Mouse (Mus musculus) embryonic facial prominence, embryonic 13.5 days (tissue): ENCODE measurements around the gene Rabl6. TPM values are rescaled to one million over a fixed set of nuclear protein-coding genes. Genes with fewer than 3 reads are reported as not detected.
"Not testable (repeated sequence)": the region's sequence is repeated elsewhere in the genome, so short reads cannot be mapped to it uniquely, and the experiment has no call there.

Experiments used
- ATAC-seq: fragments of 200-750 bp; cut with Nextera tagmentation; 2 replicates; pipeline ENCODE4 v1.8.0; 2017; ENCODE audit warnings: low read depth; ENCODE audit not compliant: insufficient number of reproducible peaks, insufficient read depth, low FRiP score, low TSS enrichment
- H3K27ac ChIP-seq: fragments of 300-500 bp; sonication (generic); 2 replicates; pipeline ENCODE4 v1.5.1; 2015; ENCODE audit warnings: moderate library complexity, mild to moderate bottlenecking, inconsistent platforms
- H3K27me3 ChIP-seq: fragments of 300-500 bp; sonication (generic); 2 replicates; pipeline ENCODE4 v1.6.1; 2015; ENCODE audit warnings: mild to moderate bottlenecking, inconsistent platforms
- H3K36me3 ChIP-seq: fragments of 300-500 bp; sonication (generic); 2 replicates; pipeline ENCODE4 v1.6.1; 2015; ENCODE audit warnings: mild to moderate bottlenecking, inconsistent platforms
- H3K4me1 ChIP-seq: fragments of 300-500 bp; sonication (generic); 2 replicates; pipeline ENCODE4 v1.6.1; 2015; ENCODE audit warnings: inconsistent platforms
- H3K4me2 ChIP-seq: fragments of 300-500 bp; sonication (generic); 2 replicates; pipeline ENCODE4 v1.6.1; 2015; ENCODE audit warnings: moderate library complexity, mild to moderate bottlenecking, inconsistent platforms
- H3K4me3 ChIP-seq: fragments of 300-500 bp; sonication (generic); 2 replicates; pipeline ENCODE4 v1.5.1; 2015; ENCODE audit warnings: mild to moderate bottlenecking, inconsistent platforms
- H3K9ac ChIP-seq: fragments of 300-500 bp; sonication (generic); 2 replicates; pipeline ENCODE4 v1.6.1; 2015; ENCODE audit warnings: mild to moderate bottlenecking, inconsistent platforms
- H3K9me3 ChIP-seq: fragments of 300-500 bp; sonication (generic); 2 replicates; pipeline ENCODE4 v1.6.1; 2016; ENCODE audit warnings: inconsistent platforms
- WGBS: fragments of 180-500 bp; shearing (Covaris S2); methylation state at CpG from one replicate; pipeline ENCODE4 v1.1.7; 2015; ENCODE audit warnings: mixed read lengths; 5-methylcytosine and 5-hydroxymethylcytosine counted together
- polyA plus RNA-seq: library from polyadenylated mRNA; unstranded; fragments of >200 nt; fragmentation: Nextera tagmentation; extraction: Ambion mirVana; gene quantifications from 2 replicates; pipeline ENCODE4 v1.2.1, GENCODE M21; 2015

Gene Rabl6
- polyA plus RNA-seq, 1 experiment from 2014 or later = 81.9 TPM

- H3K27me3 ChIP-seq, H3K9ac ChIP-seq, H3K36me3 ChIP-seq, H3K9me3 ChIP-seq, H3K4me3 ChIP-seq, H3K27ac ChIP-seq, ATAC-seq, H3K4me2 ChIP-seq: not testable (repeated sequence)
- 42% methylated on average over 2 of the region's 2 CpGs for WGBS
- H3K4me1 ChIP-seq = peaks cover 22% of the 10 kb centered on the region
Observed at GRCm38 (mm10) chr2:25555479-25555878, 52.8 kb downstream of the Rabl6 start.

- ATAC-seq, H3K4me1 ChIP-seq, H3K4me2 ChIP-seq, H3K36me3 ChIP-seq, H3K27ac ChIP-seq, H3K4me3 ChIP-seq, H3K27me3 ChIP-seq, H3K9me3 ChIP-seq, H3K9ac ChIP-seq: not testable (repeated sequence)
- 80% methylated on average over 4 of the region's 4 CpGs for WGBS
Observed at GRCm38 (mm10) chr2:25553171-25553786, 55.0 kb downstream of the Rabl6 start.

GRCm38 (mm10) chr2:25551186-25551585, 57.1 kb downstream of the Rabl6 start:
- Histone ChIP-seq H3K4me3 (no peak overlapping the region), H3K36me3 (no peaks in the 10 kb centered on the region), H3K27me3 (no peaks in the 10 kb centered on the region), H3K27ac (no peak overlapping the region), H3K9me3 (no peaks in the 10 kb centered on the region), H3K9ac (no peak overlapping the region), H3K4me2 (no peak overlapping the region), H3K4me1 (no peaks in the 10 kb centered on the region; the same call in 1 of the 2 replicates)
- 34% methylated on average over 5 of the region's 5 CpGs for WGBS
- no peak for ATAC-seq

- 64% methylated on average over 9 of the region's 9 CpGs for WGBS
- H3K9ac ChIP-seq = no peak overlapping the region
- no peak overlapping the region for H3K27ac ChIP-seq
Observed at GRCm38 (mm10) chr2:25549021-25549991, 59.0 kb downstream of the Rabl6 start.

GRCm38 (mm10) chr2:25546811-25547491, 61.4 kb downstream of the Rabl6 start, which contains the start of gene Traf2:
Traf2 (minus strand) TSS chr2:25546940.
- Histone ChIP-seq H3K27ac (peak within 1 kb of the TSS; percentile 72), H3K9me3 (no peaks in the 10 kb centered on the region), H3K27me3 (no peaks in the 10 kb centered on the region), H3K4me2 (peak within 1 kb of the TSS; percentile 77), H3K4me3 (peak within 1 kb of the TSS; percentile 73), H3K9ac (peak within 1 kb of the TSS; percentile 83), H3K36me3 (no peaks in the 10 kb centered on the region), H3K4me1 (peaks cover 9% of the 10 kb centered on the region)
- peak; percentile 99 for ATAC-seq
- WGBS = 3% methylated on average over 48 of the region's 48 CpGs

More at GRCm38 (mm10) chr2:25549021-25549991, 59.0 kb downstream of the Rabl6 start:
- H3K4me3 ChIP-seq = no peak overlapping the region
- H3K9me3 ChIP-seq = no peaks in the 10 kb centered on the region
- no peaks in the 10 kb centered on the region for H3K36me3 ChIP-seq
- no peak overlapping the region for H3K4me2 ChIP-seq
- peaks cover 9% of the 10 kb centered on the region for H3K4me1 ChIP-seq
- no peaks in the 10 kb centered on the region for H3K27me3 ChIP-seq
- ATAC-seq = no peak

GRCm38 (mm10) chr2:25545996-25546810, 62.1 kb downstream of the Rabl6 start:
- Histone ChIP-seq H3K9ac (peak overlapping the region; percentile 83), H3K4me2 (peak overlapping the region; percentile 77), H3K4me1 (peaks cover 9% of the 10 kb centered on the region), H3K36me3 (no peaks in the 10 kb centered on the region), H3K27ac (peak overlapping the region; percentile 72; the same call in 1 of the 2 replicates), H3K4me3 (peak overlapping the region; percentile 73), H3K9me3 (no peaks in the 10 kb centered on the region), H3K27me3 (no peaks in the 10 kb centered on the region)
- 7% methylated on average over 42 of the region's 43 CpGs for WGBS
- peak; percentile 68 for ATAC-seq

- Histone ChIP-seq H3K27me3 (no peaks in the 10 kb centered on the region), H3K27ac (no peak overlapping the region), H3K9ac (no peak overlapping the region), H3K9me3 (no peaks in the 10 kb centered on the region), H3K4me1 (peaks cover 9% of the 10 kb centered on the region), H3K4me3 (no peak overlapping the region), H3K36me3 (peaks cover 20% of the 10 kb centered on the region), H3K4me2 (no peak overlapping the region)
- ATAC-seq = no peak
- WGBS = 80% methylated on average over 10 of the region's 10 CpGs
Observed at GRCm38 (mm10) chr2:25541644-25542367, 66.5 kb downstream of the Rabl6 start.

- no peak for ATAC-seq
- no peak overlapping the region for H3K27ac ChIP-seq
- H3K9me3 ChIP-seq = no peaks in the 10 kb centered on the region
- no peak overlapping the region for H3K4me2 ChIP-seq
- H3K4me1 ChIP-seq = peaks cover 3% of the 10 kb centered on the region; the same call in 1 of the 2 replicates
- no peaks in the 10 kb centered on the region for H3K27me3 ChIP-seq
- H3K9ac ChIP-seq = no peak overlapping the region
- WGBS = 96% methylated on average over 4 of the region's 4 CpGs
- H3K4me3 ChIP-seq = no peak overlapping the region
- peaks cover 33% of the 10 kb centered on the region for H3K36me3 ChIP-seq
Observed at GRCm38 (mm10) chr2:25540541-25540948, 67.8 kb downstream of the Rabl6 start.

- WGBS = 95% methylated on average over 8 of the region's 8 CpGs
- H3K9me3 ChIP-seq = no peaks in the 10 kb centered on the region
- no peak overlapping the region for H3K27ac ChIP-seq
- ATAC-seq = no peak
- H3K4me3 ChIP-seq = no peak overlapping the region
- no peaks in the 10 kb centered on the region for H3K27me3 ChIP-seq
- no peaks in the 10 kb centered on the region for H3K4me1 ChIP-seq
- H3K36me3 ChIP-seq = peaks cover 64% of the 10 kb centered on the region
- H3K9ac ChIP-seq = no peak overlapping the region
- no peak overlapping the region for H3K4me2 ChIP-seq
Observed at GRCm38 (mm10) chr2:25536531-25536930, 71.8 kb downstream of the Rabl6 start.

GRCm38 (mm10) chr2:25534866-25535182, 73.5 kb downstream of the Rabl6 start:
- Histone ChIP-seq H3K36me3 (peaks cover 81% of the 10 kb centered on the region), H3K9ac (no peak overlapping the region)
- ATAC-seq = no peak

More at GRCm38 (mm10) chr2:25534866-25535182, 73.5 kb downstream of the Rabl6 start:
- H3K4me2 ChIP-seq = no peak overlapping the region
- no peaks in the 10 kb centered on the region for H3K9me3 ChIP-seq
- WGBS = 89% methylated on average over 2 of the region's 2 CpGs
- H3K27me3 ChIP-seq = no peaks in the 10 kb centered on the region
- H3K4me3 ChIP-seq = no peak overlapping the region
- no peaks in the 10 kb centered on the region for H3K4me1 ChIP-seq
- H3K27ac ChIP-seq = no peak overlapping the region
